Mouse (Mus musculus): ENCODE data around the gene Plch1. TPM values are rescaled to one million over a fixed set of nuclear protein-coding genes. Genes with fewer than 3 reads are reported as not detected.

Gene Plch1
- polyA plus RNA-seq, 1 experiment from 2014 or later, result 0.19 TPM

Other genes with a start within 250 kb of the Plch1 start
- gene E130311K13Rik, start 30.0 kb upstream of the Plch1 start, polyA plus RNA-seq (2016; fragmentation: Nextera tagmentation; extraction: Ambion mirVana), result 2.2 and 2.5 TPM in 2 replicates
- gene Slc33a1, start 65.3 kb upstream of the Plch1 start, polyA plus RNA-seq (2016; fragmentation: Nextera tagmentation; extraction: Ambion mirVana), result 12.3 and 12.5 TPM in 2 replicates
- gene Gmps, start 76.6 kb upstream of the Plch1 start, polyA plus RNA-seq (2016; fragmentation: Nextera tagmentation; extraction: Ambion mirVana), result 37.1 and 37.7 TPM in 2 replicates
- not detected in 2 replicates for gene Vmn2r1, start 182.1 kb upstream of the Plch1 start, polyA plus RNA-seq (2016; fragmentation: Nextera tagmentation; extraction: Ambion mirVana)
- gene Vmn2r2, start 242.5 kb upstream of the Plch1 start, polyA plus RNA-seq (2016; fragmentation: Nextera tagmentation; extraction: Ambion mirVana), result 0.06 TPM in 1 of 2 replicates, not detected in the other

All from liver, embryonic 12.5 days (tissue).